Mouse (Mus musculus): Measurements from ENCODE around the gene Trim7.

- TF ChIP-seq CTCF (IDR thresholded peaks at IDR 0.05) = no peak
- TF ChIP-seq POLR2A (IDR thresholded peaks at IDR 0.05; ENCODE audit: insufficient read depth, low read depth, low read length) = no peak
These were observed 26.7 kb upstream of the Trim7 start for GRCm38 (mm10) chr11:48798984-48799920.

Measured in heart, adult 2 months (tissue).